Mouse (Mus musculus) inflammation-experienced regulatory T-cells, adult 6 months (primary cell): ENCODE data around the gene Slc27a1. TPM values are rescaled to one million over a fixed set of nuclear protein-coding genes. Genes with fewer than 3 reads are reported as not detected.

Experiments
- ATAC-seq: one replicate; pipeline ENCODE4 v1.8.0; 2017
- polyA plus RNA-seq, 3 experiments: library from polyadenylated mRNA; unstranded; fragments of 100-300 nt; shearing (Covaris generic); gene quantifications; one replicate each; pipeline ENCODE4 v1.2.1; 2017

The Slc27a1 gene
- polyA plus RNA-seq, 3 experiments from 2014 or later = 4.5 to 8.6 (median 5.8) TPM

- peak; percentile 44 for ATAC-seq
Measured at GRCm38 (mm10) chr8:71558071-71558957, 10.4 kb upstream of the Slc27a1 start, which contains the start of gene Tmem221. Tmem221 (minus strand) TSS chr8:71558871.

- ATAC-seq = peak; percentile 66
Measured at GRCm38 (mm10) chr8:71558958-71559690, 9.6 kb upstream of the Slc27a1 start.

GRCm38 (mm10) chr8:71560071-71560470 is 8.6 kb upstream of the Slc27a1 start:
- no peak for ATAC-seq

- no peak for ATAC-seq
Measured at GRCm38 (mm10) chr8:71560765-71561164, 7.9 kb upstream of the Slc27a1 start.

GRCm38 (mm10) chr8:71561401-71561800 is 7.3 kb upstream of the Slc27a1 start:
- ATAC-seq = peak; percentile 58

GRCm38 (mm10) chr8:71562751-71563150 is 5.9 kb upstream of the Slc27a1 start:
- peak; percentile 35 for ATAC-seq

GRCm38 (mm10) chr8:71563992-71564391 is 4.7 kb upstream of the Slc27a1 start:
- no peak for ATAC-seq

- ATAC-seq = no peak
Measured at GRCm38 (mm10) chr8:71566501-71566900, 2.2 kb upstream of the Slc27a1 start, which contains the start of gene Nxnl1. Nxnl1 (minus strand) TSS chr8:71566601.

GRCm38 (mm10) chr8:71567587-71567986 is 1.1 kb upstream of the Slc27a1 start:
- ATAC-seq = no peak

- no peak for ATAC-seq
Measured at GRCm38 (mm10) chr8:71568941-71569340, 259 bp downstream of the Slc27a1 start.

- peak; percentile 54 for ATAC-seq
Measured at GRCm38 (mm10) chr8:71569366-71570290, 946 bp downstream of the Slc27a1 start.

GRCm38 (mm10) chr8:71570291-71570954 is 1.7 kb downstream of the Slc27a1 start:
- ATAC-seq = peak; percentile 88

- no peak for ATAC-seq
Measured at GRCm38 (mm10) chr8:71572077-71572476, 3.4 kb downstream of the Slc27a1 start.

GRCm38 (mm10) chr8:71572847-71573633 is 4.4 kb downstream of the Slc27a1 start:
- no peak for ATAC-seq

- no peak for ATAC-seq
Measured at GRCm38 (mm10) chr8:71574426-71574825, 5.7 kb downstream of the Slc27a1 start.

- no peak for ATAC-seq
Measured at GRCm38 (mm10) chr8:71575020-71575419, 6.3 kb downstream of the Slc27a1 start.

- no peak for ATAC-seq
Measured at GRCm38 (mm10) chr8:71577856-71578387, 9.2 kb downstream of the Slc27a1 start.

GRCm38 (mm10) chr8:71579009-71579408 is 10.3 kb downstream of the Slc27a1 start:
- ATAC-seq = no peak

- no peak for ATAC-seq
Measured at GRCm38 (mm10) chr8:71579476-71579875, 10.8 kb downstream of the Slc27a1 start.

- no peak for ATAC-seq
Measured at GRCm38 (mm10) chr8:71580201-71580600, 11.5 kb downstream of the Slc27a1 start.

- ATAC-seq = no peak
Measured at GRCm38 (mm10) chr8:71586891-71587290, 18.2 kb downstream of the Slc27a1 start.
